Mouse (Mus musculus): ENCODE data around the gene Slc4a4. TPM values are rescaled to one million over a fixed set of nuclear protein-coding genes. Genes with fewer than 3 reads are reported as not detected.

Gene Slc4a4
- polyA plus RNA-seq, 1 experiment from 2014 or later, result 6.2 TPM

GRCm38 (mm10) chr5:88941905-88942304 is 55.3 kb downstream of the Slc4a4 start:
- H3K4me2 ChIP-seq, result no peak overlapping the region
- no peak overlapping the region for H3K27ac ChIP-seq (replicated peaks)
- H3K9me3 ChIP-seq, result no peaks in the 10 kb centered on the region
- no peak overlapping the region for H3K4me3 ChIP-seq
- H3K4me1 ChIP-seq (replicated peaks), result 0 out of 2 replicates have a peak, but pooled peaks cover 4% of the 10 kb centered on the region
- H3K27me3 ChIP-seq, result no peaks in the 10 kb centered on the region
- WGBS, result 87% methylated on average over 7 of the region's 7 CpGs
- H3K36me3 ChIP-seq, result no peaks in the 10 kb centered on the region
- ATAC-seq (ENCODE audit: low read depth), result no peak
- no peak overlapping the region for H3K9ac ChIP-seq

- H3K36me3 ChIP-seq, result no peaks in the 10 kb centered on the region
- H3K4me2 ChIP-seq, result no peak overlapping the region
- H3K9me3 ChIP-seq, result no peaks in the 10 kb centered on the region
- no peak overlapping the region for H3K9ac ChIP-seq
- H3K4me1 ChIP-seq (replicated peaks), result 0 out of 2 replicates have a peak, but pooled peaks cover 4% of the 10 kb centered on the region
- no peak overlapping the region for H3K27ac ChIP-seq (replicated peaks)
- no peak overlapping the region for H3K4me3 ChIP-seq
- WGBS, result 61% methylated on average over 10 of the region's 10 CpGs
- no peaks in the 10 kb centered on the region for H3K27me3 ChIP-seq
- ATAC-seq (ENCODE audit: low read depth), result peak; percentile 71; the same call in 1 of the 2 replicates
Measured at GRCm38 (mm10) chr5:88945661-88946339, 59.2 kb downstream of the Slc4a4 start.

GRCm38 (mm10) chr5:88950337-88950736 is 63.7 kb downstream of the Slc4a4 start:
- ATAC-seq (ENCODE audit: low read depth), result no peak
- no peak overlapping the region for H3K27ac ChIP-seq (replicated peaks)
- 0 out of 2 replicates have a peak, but pooled peaks cover 9% of the 10 kb centered on the region for H3K4me1 ChIP-seq (replicated peaks)
- H3K36me3 ChIP-seq, result no peaks in the 10 kb centered on the region
- H3K9ac ChIP-seq, result no peak overlapping the region
- no peaks in the 10 kb centered on the region for H3K27me3 ChIP-seq
- H3K9me3 ChIP-seq, result no peaks in the 10 kb centered on the region
- no peak overlapping the region for H3K4me2 ChIP-seq
- 93% methylated on average over 7 of the region's 7 CpGs for WGBS
- no peak overlapping the region for H3K4me3 ChIP-seq

- Histone ChIP-seq H3K27ac (replicated peaks) (no peak overlapping the region), H3K4me2 (no peak overlapping the region), H3K36me3 (no peaks in the 10 kb centered on the region), H3K9me3 (no peaks in the 10 kb centered on the region), H3K9ac (no peak overlapping the region), H3K27me3 (no peaks in the 10 kb centered on the region), H3K4me3 (no peak overlapping the region), H3K4me1 (replicated peaks) (0 out of 2 replicates have a peak, but pooled peaks cover 4% of the 10 kb centered on the region)
- no peak for ATAC-seq (ENCODE audit: low read depth)
- WGBS, result 77% methylated on average over 17 of the region's 17 CpGs
Measured at GRCm38 (mm10) chr5:88952757-88953577, 66.3 kb downstream of the Slc4a4 start.

GRCm38 (mm10) chr5:88957735-88958134 is 71.1 kb downstream of the Slc4a4 start:
- H3K4me1 ChIP-seq (replicated peaks), result 0 out of 2 replicates have a peak, but pooled peaks cover 4% of the 10 kb centered on the region
- no peak overlapping the region for H3K9ac ChIP-seq
- no peak overlapping the region for H3K27ac ChIP-seq (replicated peaks)
- H3K36me3 ChIP-seq, result no peaks in the 10 kb centered on the region
- whole genome bisulfite sequencing, result 85% methylated on average over 5 of the region's 5 CpGs
- no peak overlapping the region for H3K4me3 ChIP-seq
- ATAC-seq (ENCODE audit: low read depth), result no peak
- no peaks in the 10 kb centered on the region for H3K9me3 ChIP-seq
- no peak overlapping the region for H3K4me2 ChIP-seq
- H3K27me3 ChIP-seq, result no peaks in the 10 kb centered on the region

GRCm38 (mm10) chr5:88958966-88959365 is 72.3 kb downstream of the Slc4a4 start:
- WGBS, result 93% methylated on average over 5 of the region's 5 CpGs
- ATAC-seq (ENCODE audit: low read depth), result no peak

GRCm38 (mm10) chr5:88959412-88959811 is 72.8 kb downstream of the Slc4a4 start:
- no peaks in the 10 kb centered on the region for H3K9me3 ChIP-seq
- H3K27me3 ChIP-seq, result no peaks in the 10 kb centered on the region
- no peak; the same call in 1 of the 2 replicates for ATAC-seq (ENCODE audit: low read depth)
- H3K9ac ChIP-seq, result no peak overlapping the region
- H3K4me2 ChIP-seq, result no peak overlapping the region
- no peak overlapping the region for H3K4me3 ChIP-seq
- no peaks in the 10 kb centered on the region for H3K4me1 ChIP-seq (replicated peaks)
- no peak overlapping the region for H3K27ac ChIP-seq (replicated peaks)
- no peaks in the 10 kb centered on the region for H3K36me3 ChIP-seq
- WGBS, result 47% methylated on average over 6 of the region's 6 CpGs

More at GRCm38 (mm10) chr5:88958966-88959365, 72.3 kb downstream of the Slc4a4 start:
- Histone ChIP-seq H3K36me3 (no peaks in the 10 kb centered on the region), H3K4me1 (replicated peaks) (no peaks in the 10 kb centered on the region), H3K27me3 (no peaks in the 10 kb centered on the region), H3K9me3 (no peaks in the 10 kb centered on the region), H3K4me2 (no peak overlapping the region), H3K4me3 (no peak overlapping the region), H3K27ac (replicated peaks) (no peak overlapping the region), H3K9ac (no peak overlapping the region)

- ATAC-seq (ENCODE audit: low read depth), result no peak
- Histone ChIP-seq H3K4me1 (replicated peaks) (no peaks in the 10 kb centered on the region), H3K27ac (replicated peaks) (no peak overlapping the region), H3K36me3 (no peaks in the 10 kb centered on the region), H3K27me3 (no peaks in the 10 kb centered on the region), H3K4me2 (no peak overlapping the region), H3K9ac (no peak overlapping the region), H3K4me3 (no peak overlapping the region), H3K9me3 (no peaks in the 10 kb centered on the region)
- 90% methylated on average over 5 of the region's 5 CpGs for WGBS
Measured at GRCm38 (mm10) chr5:88960342-88961105, 73.9 kb downstream of the Slc4a4 start.

- Histone ChIP-seq H3K27me3 (no peaks in the 10 kb centered on the region), H3K4me1 (replicated peaks) (no peaks in the 10 kb centered on the region), H3K4me3 (no peak overlapping the region), H3K27ac (replicated peaks) (no peak overlapping the region), H3K36me3 (no peaks in the 10 kb centered on the region), H3K9me3 (no peaks in the 10 kb centered on the region), H3K4me2 (no peak overlapping the region), H3K9ac (no peak overlapping the region)
- WGBS, result 87% methylated on average over 7 of the region's 7 CpGs
- no peak for ATAC-seq (ENCODE audit: low read depth)
Measured at GRCm38 (mm10) chr5:88961351-88961761, 74.7 kb downstream of the Slc4a4 start.

GRCm38 (mm10) chr5:88964685-88965290 is 78.2 kb downstream of the Slc4a4 start:
- WGBS, result 85% methylated on average over 6 of the region's 6 CpGs
- no peaks in the 10 kb centered on the region for H3K9me3 ChIP-seq
- 0 out of 2 replicates have a peak, but pooled peaks cover 4% of the 10 kb centered on the region for H3K4me1 ChIP-seq (replicated peaks)
- H3K36me3 ChIP-seq, result no peaks in the 10 kb centered on the region
- no peak for ATAC-seq (ENCODE audit: low read depth)
- no peaks in the 10 kb centered on the region for H3K27me3 ChIP-seq
- H3K27ac ChIP-seq (replicated peaks), result no peak overlapping the region
- no peak overlapping the region for H3K4me3 ChIP-seq
- H3K9ac ChIP-seq, result no peak overlapping the region
- no peak overlapping the region for H3K4me2 ChIP-seq

GRCm38 (mm10) chr5:88966507-88966906 is 79.9 kb downstream of the Slc4a4 start:
- Histone ChIP-seq H3K27me3 (no peaks in the 10 kb centered on the region), H3K4me2 (no peak overlapping the region), H3K9ac (no peak overlapping the region), H3K9me3 (no peaks in the 10 kb centered on the region), H3K4me3 (no peak overlapping the region), H3K36me3 (no peaks in the 10 kb centered on the region), H3K4me1 (replicated peaks) (0 out of 2 replicates have a peak, but pooled peaks cover 4% of the 10 kb centered on the region), H3K27ac (replicated peaks) (no peak overlapping the region)
- WGBS, result 85% methylated on average over 4 of the region's 4 CpGs
- no peak for ATAC-seq (ENCODE audit: low read depth)
